Mouse (Mus musculus) ES-Bruce4 (cell line): ENCODE results near the gene Atp13a1. TPM values are rescaled to one million over a fixed set of nuclear protein-coding genes. Genes with fewer than 3 reads are reported as not detected.
A peak's percentile ranks its signal among the peaks of the same experiment; 100 is the strongest.

ENCODE experiments used
- H3K27ac ChIP-seq: 2 replicates; pipeline ENCODE4 v1.5.1; 2012; ENCODE audit warnings: low read length, inconsistent platforms; ENCODE audit not compliant: insufficient read depth
- H3K27me3 ChIP-seq: 2 replicates; pipeline ENCODE4 v1.6.1; 2012; ENCODE audit warnings: mild to moderate bottlenecking, low read length, inconsistent platforms; ENCODE audit not compliant: control insufficient read depth, poor library complexity, insufficient read depth, severe bottlenecking
- H3K36me3 ChIP-seq: 2 replicates; pipeline ENCODE4 v1.6.1; 2012; ENCODE audit warnings: inconsistent platforms, mild to moderate bottlenecking, low read length, moderate library complexity; ENCODE audit not compliant: control insufficient read depth, poor library complexity, insufficient read depth, severe bottlenecking
- H3K4me1 ChIP-seq: one replicate; pipeline ENCODE4 v1.8.1; 2011; ENCODE audit warnings: low read length; ENCODE audit not compliant: control insufficient read depth, insufficient read depth
- H3K4me3 ChIP-seq: 2 replicates; pipeline ENCODE4 v1.5.1; 2011; ENCODE audit warnings: low read depth, mild to moderate bottlenecking, low read length
- H3K9ac ChIP-seq: 2 replicates; pipeline ENCODE4 v1.6.1; 2012; ENCODE audit warnings: low read depth, mild to moderate bottlenecking, inconsistent platforms; ENCODE audit not compliant: poor library complexity, severe bottlenecking
- H3K9me3 ChIP-seq: replicated peaks from 2 replicates; pipeline ENCODE4 v1.6.1; 2012; ENCODE audit warnings: mild to moderate bottlenecking, low read length, inconsistent platforms; ENCODE audit not compliant: control insufficient read depth, poor library complexity, insufficient read depth, severe bottlenecking
- CTCF ChIP-seq: IDR thresholded peaks from one replicate; pipeline ENCODE4 v1.8.1; 2011; ENCODE audit warnings: low read depth, low read length
- EP300 ChIP-seq: IDR thresholded peaks from 2 replicates; pipeline ENCODE4 v1.6.1; 2011; ENCODE audit warnings: low read depth, low read length; ENCODE audit not compliant: insufficient read depth
- POLR2A ChIP-seq: IDR thresholded peaks from one replicate; pipeline ENCODE4 v1.8.1; 2011; ENCODE audit warnings: low read length; ENCODE audit not compliant: insufficient read depth
- polyA plus RNA-seq: library from polyadenylated mRNA; stranded (reverse); fragments of >200 nt; gene quantifications from 2 replicates; pipeline ENCODE4 v1.2.4, GENCODE M21; 2011; ENCODE audit warnings: low read depth; ENCODE audit not compliant: missing spikeins, insufficient read depth, insufficient read length

Gene Atp13a1
- polyA plus RNA-seq, 1 experiment: 31.1 TPM

GRCm38 (mm10) chr8:69847167-69848065 lies 56.5 kb downstream of the Atp13a1 start:
- Histone ChIP-seq H3K9ac (no peak overlapping the region), H3K4me1 (peaks cover 18% of the 10 kb centered on the region), H3K9me3 (no peaks in the 10 kb centered on the region), H3K36me3 (no peaks in the 10 kb centered on the region), H3K27ac (peak overlapping the region; percentile 89), H3K27me3 (no peaks in the 10 kb centered on the region), H3K4me3 (no peak overlapping the region)
- 0 out of 2 replicates have a peak, but pooled peaks have one; percentile 28 for TF ChIP-seq EP300
- no peak for TF ChIP-seq POLR2A

GRCm38 (mm10) chr8:69848951-69849350 lies 58.0 kb downstream of the Atp13a1 start:
- Histone ChIP-seq H3K4me1 (peaks cover 18% of the 10 kb centered on the region), H3K9me3 (no peaks in the 10 kb centered on the region), H3K9ac (no peak overlapping the region), H3K36me3 (no peaks in the 10 kb centered on the region), H3K27me3 (no peaks in the 10 kb centered on the region), H3K27ac (peak overlapping the region; percentile 84), H3K4me3 (no peak overlapping the region)
- TF ChIP-seq CTCF: no peak
- TF ChIP-seq POLR2A: peak; percentile 25
- TF ChIP-seq EP300: peak; percentile 68; the same call in 1 of the 2 replicates

- Histone ChIP-seq H3K9ac (no peak overlapping the region), H3K27me3 (no peaks in the 10 kb centered on the region), H3K4me3 (no peak overlapping the region), H3K9me3 (no peaks in the 10 kb centered on the region), H3K4me1 (peaks cover 15% of the 10 kb centered on the region), H3K36me3 (no peaks in the 10 kb centered on the region), H3K27ac (peak overlapping the region; percentile 84)
- peak; percentile 92 for TF ChIP-seq CTCF
- TF ChIP-seq EP300: no peak
Measured at GRCm38 (mm10) chr8:69849899-69850298, 58.9 kb downstream of the Atp13a1 start.

GRCm38 (mm10) chr8:69850926-69851506 lies 60.1 kb downstream of the Atp13a1 start:
- H3K27ac ChIP-seq: peak overlapping the region; percentile 80
- H3K4me1 ChIP-seq: peaks cover 12% of the 10 kb centered on the region
- H3K36me3 ChIP-seq: no peaks in the 10 kb centered on the region
- no peaks in the 10 kb centered on the region for H3K27me3 ChIP-seq
- H3K4me3 ChIP-seq: no peak overlapping the region
- 0 out of 2 replicates have a peak overlapping the region, but pooled peaks have one; percentile 9 for H3K9ac ChIP-seq
- 0 out of 2 replicates have a peak, but pooled peaks have one; percentile 52 for TF ChIP-seq EP300
- no peak for TF ChIP-seq POLR2A
- H3K9me3 ChIP-seq: no peaks in the 10 kb centered on the region

- TF ChIP-seq EP300 (no peak), CTCF (peak; percentile 64), POLR2A (no peak)
- Histone ChIP-seq H3K27ac (no peak overlapping the region), H3K4me1 (peaks cover 4% of the 10 kb centered on the region)
Measured at GRCm38 (mm10) chr8:69853869-69854268, 62.9 kb downstream of the Atp13a1 start.

More at GRCm38 (mm10) chr8:69853869-69854268, 62.9 kb downstream of the Atp13a1 start:
- H3K36me3 ChIP-seq: no peaks in the 10 kb centered on the region
- no peak overlapping the region for H3K4me3 ChIP-seq
- H3K27me3 ChIP-seq: no peaks in the 10 kb centered on the region
- H3K9ac ChIP-seq: no peak overlapping the region
- H3K9me3 ChIP-seq: no peaks in the 10 kb centered on the region

Other genes starting within 250 kb of the Atp13a1 start
- 16.8 and 21.6 TPM in 2 replicates for gene Zfp868, start 165.6 kb upstream of the Atp13a1 start, polyA plus RNA-seq
- 2.2 and 2.4 TPM in 2 replicates for gene Zfp964, start 136.7 kb upstream of the Atp13a1 start, polyA plus RNA-seq
- gene Zfp869, start 80.4 kb upstream of the Atp13a1 start, polyA plus RNA-seq: 29.1 and 33.7 TPM in 2 replicates
- gene Zfp963, start 41.2 kb upstream of the Atp13a1 start, polyA plus RNA-seq: 6.5 and 7.0 TPM in 2 replicates
- not detected in 2 replicates for gene Gm20422, start 16.3 kb upstream of the Atp13a1 start, polyA plus RNA-seq
- 38.3 and 41.1 TPM in 2 replicates for gene Zfp866, start within 50 bp of the Atp13a1 start, polyA plus RNA-seq
- gene Gmip, start 17.5 kb downstream of the Atp13a1 start, polyA plus RNA-seq: 11.6 and 12.6 TPM in 2 replicates
- gene Lpar2, start 31.3 kb downstream of the Atp13a1 start, polyA plus RNA-seq: 10.1 and 10.8 TPM in 2 replicates
- gene Pbx4, start 41.3 kb downstream of the Atp13a1 start, polyA plus RNA-seq: 22.4 and 26.7 TPM in 2 replicates
- 0.96 and 1.2 TPM in 2 replicates for gene Cilp2, start 96.5 kb downstream of the Atp13a1 start, polyA plus RNA-seq
- not detected in 2 replicates for gene Tssk6, start 111.0 kb downstream of the Atp13a1 start, polyA plus RNA-seq
- gene Ndufa13, start 111.4 kb downstream of the Atp13a1 start, polyA plus RNA-seq: 70.5 and 70.8 TPM in 2 replicates
- 3.4 and 4.2 TPM in 2 replicates for gene Yjefn3, start 111.5 kb downstream of the Atp13a1 start, polyA plus RNA-seq
- gene Gatad2a, start 205.2 kb downstream of the Atp13a1 start, polyA plus RNA-seq: 155 TPM in 2 replicates